Mouse (Mus musculus): ENCODE results near the gene Resp18. TPM values are rescaled to one million over a fixed set of nuclear protein-coding genes. Genes with fewer than 3 reads are reported as not detected.
"Not testable (repeated sequence)": the region's sequence is repeated elsewhere in the genome, so short reads cannot be mapped to it uniquely, and the experiment has no call there.

Resp18 gene
- polyA plus RNA-seq, 2 experiments, result 0.16 TPM; not detected in 1

DNA sequence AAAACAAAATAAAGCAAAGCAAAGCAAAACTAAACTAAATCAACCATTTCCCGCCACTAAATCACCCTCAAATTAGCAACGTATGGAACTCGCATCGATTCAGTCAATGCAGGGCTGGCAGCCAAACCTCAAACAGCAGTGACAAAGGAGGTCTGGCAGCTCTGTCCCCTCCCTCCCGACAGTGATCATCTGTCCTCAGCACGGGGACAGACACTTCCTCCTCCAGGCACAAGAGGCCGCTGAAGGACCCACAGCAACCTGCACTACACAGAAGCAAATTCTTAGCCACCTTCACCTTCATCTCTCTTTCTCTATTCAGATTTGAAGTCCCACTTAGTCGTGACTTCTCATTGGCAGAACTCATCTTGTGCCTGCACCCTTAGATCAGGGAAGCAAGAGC lies 43.6 kb downstream of the Resp18 start:
- Histone ChIP-seq H3K9ac (ENCODE audit: low read depth, low read length, severe bottlenecking) (no peak overlapping the region), H3K27ac (replicated peaks; ENCODE audit: low read depth, low read length) (no peak overlapping the region), H3K27me3 (ENCODE audit: control insufficient read depth, insufficient read depth, low read length) (no peaks in the 10 kb centered on the region), H3K4me3 (replicated peaks; ENCODE audit: low read length) (no peak overlapping the region), H3K9me3 (ENCODE audit: control insufficient read depth, low read length) (no peaks in the 10 kb centered on the region), H3K36me3 (ENCODE audit: control insufficient read depth, insufficient read depth, low read length) (peaks cover 6% of the 10 kb centered on the region), H3K4me1 (ENCODE audit: control insufficient read depth, insufficient read depth, low read length) (no peaks in the 10 kb centered on the region; the same call in 1 of the 2 replicates), H3K4me2 (replicated peaks; ENCODE audit: low read depth, low read length, severe bottlenecking) (0 out of 2 replicates have a peak overlapping the region, but pooled peaks have one; percentile 5)
- TF ChIP-seq POLR2A (IDR thresholded peaks at IDR 0.05; ENCODE audit: borderline replicate concordance, extremely low read depth, insufficient read depth, insufficient read length), result no peak
- ATAC-seq (ENCODE audit: low FRiP score, low read depth) (no peak), DNase-seq (ENCODE audit: low spot score) (peak; percentile 46)
- 2% methylated on average over 8 of the region's 8 CpGs for WGBS

GRCm38 (mm10) chr1:75232489-75232888 lies 45.7 kb downstream of the Resp18 start:
- H3K4me1 ChIP-seq (ENCODE audit: control insufficient read depth, insufficient read depth, low read length); DNase-seq (ENCODE audit: low spot score); H3K27ac ChIP-seq (replicated peaks; ENCODE audit: low read depth, low read length); H3K36me3 ChIP-seq (ENCODE audit: control insufficient read depth, insufficient read depth, low read length); H3K9me3 ChIP-seq (ENCODE audit: control insufficient read depth, low read length); H3K4me2 ChIP-seq (replicated peaks; ENCODE audit: low read depth, low read length, severe bottlenecking); H3K27me3 ChIP-seq (ENCODE audit: control insufficient read depth, insufficient read depth, low read length); H3K9ac ChIP-seq (ENCODE audit: low read depth, low read length, severe bottlenecking); ATAC-seq (ENCODE audit: low FRiP score, low read depth); H3K4me3 ChIP-seq (replicated peaks; ENCODE audit: low read length): not testable (repeated sequence)
- WGBS, result 65% methylated on average over 4 of the region's 4 CpGs

DNA sequence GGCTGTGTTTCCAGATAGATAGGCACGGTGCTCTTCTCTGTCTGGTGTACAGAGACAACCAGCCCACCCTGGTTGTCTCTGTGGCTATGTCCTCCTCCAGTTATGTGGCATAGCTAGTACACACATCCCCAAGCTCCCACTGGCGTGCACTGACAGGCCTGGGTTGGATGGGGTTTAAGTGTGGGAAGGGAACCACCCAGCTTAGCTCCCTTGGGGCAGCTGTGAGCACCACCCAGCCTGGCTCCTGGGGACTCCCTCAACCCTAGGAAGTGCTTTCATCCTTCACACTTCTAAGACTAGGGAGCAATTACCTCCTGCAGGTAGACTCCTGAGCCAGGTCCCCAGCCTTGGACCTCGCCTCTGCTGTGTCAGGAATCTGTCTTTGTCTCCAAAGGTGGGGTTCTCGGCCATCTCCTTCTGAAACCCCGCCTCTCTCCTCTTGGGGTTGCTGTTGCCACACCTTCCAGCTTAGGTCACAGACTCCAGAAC lies 46.5 kb downstream of the Resp18 start, which contains the start of gene A630095N17Rik:
TSS of gene A630095N17Rik (minus strand) at position 439 of the 489 bp plus-strand sequence.
- WGBS, result 63% methylated on average over 5 of the region's 5 CpGs

GRCm38 (mm10) chr1:75231224-75231623 lies 47.0 kb downstream of the Resp18 start:
- Histone ChIP-seq H3K4me3 (replicated peaks; ENCODE audit: low read length) (no peak overlapping the region), H3K27ac (replicated peaks; ENCODE audit: low read depth, low read length) (no peak overlapping the region), H3K9me3 (ENCODE audit: control insufficient read depth, low read length) (no peaks in the 10 kb centered on the region), H3K4me2 (replicated peaks; ENCODE audit: low read depth, low read length, severe bottlenecking) (no peak overlapping the region), H3K9ac (ENCODE audit: low read depth, low read length, severe bottlenecking) (no peak overlapping the region), H3K27me3 (ENCODE audit: control insufficient read depth, insufficient read depth, low read length) (no peaks in the 10 kb centered on the region), H3K4me1 (ENCODE audit: control insufficient read depth, insufficient read depth, low read length) (no peaks in the 10 kb centered on the region), H3K36me3 (ENCODE audit: control insufficient read depth, insufficient read depth, low read length) (no peaks in the 10 kb centered on the region)
- WGBS, result 67% methylated on average over 4 of the region's 4 CpGs
- ATAC-seq (ENCODE audit: low FRiP score, low read depth), result no peak
- TF ChIP-seq POLR2A (IDR thresholded peaks at IDR 0.05; ENCODE audit: borderline replicate concordance, extremely low read depth, insufficient read depth, insufficient read length), result no peak
- DNase-seq (ENCODE audit: low spot score), result no peak

More for the DNA sequence above, 46.5 kb downstream of the Resp18 start, which contains the start of gene A630095N17Rik:
- H3K4me1 ChIP-seq (ENCODE audit: control insufficient read depth, insufficient read depth, low read length), result no peaks in the 10 kb centered on the region
- H3K4me2 ChIP-seq (replicated peaks; ENCODE audit: low read depth, low read length, severe bottlenecking), result no peak within 1 kb of the TSS
- H3K9me3 ChIP-seq (ENCODE audit: control insufficient read depth, low read length), result no peaks in the 10 kb centered on the region
- no peak for ATAC-seq (ENCODE audit: low FRiP score, low read depth)
- DNase-seq (ENCODE audit: low spot score), result no peak
- no peak within 1 kb of the TSS for H3K9ac ChIP-seq (ENCODE audit: low read depth, low read length, severe bottlenecking)
- TF ChIP-seq POLR2A (IDR thresholded peaks at IDR 0.05; ENCODE audit: borderline replicate concordance, extremely low read depth, insufficient read depth, insufficient read length), result no peak
- H3K27ac ChIP-seq (replicated peaks; ENCODE audit: low read depth, low read length), result no peak within 1 kb of the TSS
- no peaks in the 10 kb centered on the region for H3K27me3 ChIP-seq (ENCODE audit: control insufficient read depth, insufficient read depth, low read length)
- H3K4me3 ChIP-seq (replicated peaks; ENCODE audit: low read length), result no peak within 1 kb of the TSS
- H3K36me3 ChIP-seq (ENCODE audit: control insufficient read depth, insufficient read depth, low read length), result no peaks in the 10 kb centered on the region

DNA sequence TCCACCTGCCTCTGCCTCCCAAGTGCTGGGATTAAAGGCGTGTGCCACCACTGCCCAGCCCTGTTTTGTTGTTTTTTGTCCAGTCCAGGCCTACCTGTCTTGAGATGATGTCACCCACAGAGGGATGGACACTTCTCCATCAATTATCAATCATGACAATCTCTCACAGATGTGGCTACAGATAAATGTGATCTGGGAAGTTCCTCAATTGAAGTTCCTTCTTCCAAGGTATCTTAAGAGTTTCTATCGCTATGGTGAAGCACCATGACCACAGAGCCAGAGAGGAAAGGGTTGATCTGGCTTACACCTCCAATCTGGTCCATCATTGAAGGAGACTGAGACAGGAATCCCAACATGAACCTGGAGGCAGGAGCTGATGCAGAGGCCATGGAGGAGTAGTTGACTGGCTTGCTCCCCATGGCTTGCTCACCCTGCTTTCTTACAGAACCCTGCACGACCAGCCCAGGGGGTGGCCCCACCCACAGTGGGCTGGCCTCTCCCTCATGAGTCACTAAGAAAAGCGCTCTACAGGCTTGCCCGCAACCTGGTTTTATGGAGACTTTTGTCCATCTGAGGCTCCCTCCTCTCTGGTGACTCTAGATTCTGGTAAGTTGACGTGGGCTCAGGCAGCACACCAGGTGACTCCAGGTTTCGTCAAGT lies 47.8 kb downstream of the Resp18 start:
- no peak overlapping the region for H3K4me2 ChIP-seq (replicated peaks; ENCODE audit: low read depth, low read length, severe bottlenecking)
- no peak overlapping the region for H3K27ac ChIP-seq (replicated peaks; ENCODE audit: low read depth, low read length)
- no peak overlapping the region for H3K9ac ChIP-seq (ENCODE audit: low read depth, low read length, severe bottlenecking)
- no peaks in the 10 kb centered on the region for H3K27me3 ChIP-seq (ENCODE audit: control insufficient read depth, insufficient read depth, low read length)
- ATAC-seq (ENCODE audit: low FRiP score, low read depth) (no peak), DNase-seq (ENCODE audit: low spot score) (no peak)
- no peaks in the 10 kb centered on the region for H3K9me3 ChIP-seq (ENCODE audit: control insufficient read depth, low read length)
- no peak for TF ChIP-seq POLR2A (IDR thresholded peaks at IDR 0.05; ENCODE audit: borderline replicate concordance, extremely low read depth, insufficient read depth, insufficient read length)
- H3K4me1 ChIP-seq (ENCODE audit: control insufficient read depth, insufficient read depth, low read length), result no peaks in the 10 kb centered on the region
- no peaks in the 10 kb centered on the region for H3K36me3 ChIP-seq (ENCODE audit: control insufficient read depth, insufficient read depth, low read length)
- H3K4me3 ChIP-seq (replicated peaks; ENCODE audit: low read length), result no peak overlapping the region
- WGBS, result 67% methylated on average over 7 of the region's 7 CpGs

All from limb, embryonic 14.5 days (tissue).